In genomic region chr13:31629321-31629851, GRCm38 (mm10) we compare ENCODE assay signal across 9 mouse cellular contexts. TPM values are rescaled to one million over a fixed set of nuclear protein-coding genes. Genes with fewer than 3 reads are reported as not detected.
DNase-seq lines count a peak whose midpoint lies in the region; ATAC-seq and TF ChIP-seq lines count a peak whose summit lies in the region.
"Had no signal": no experiment of that assay in that cellular context is flagged by ENCODE, and none has a peak within 500 bp of the region (broad histone marks: within the 10 kb centered on the region; RNA-seq: fewer than 3 reads in every experiment).

No protein-coding gene starts in this region.

- no peak for TF ChIP-seq CTCF in layer of hippocampus, adult 2 months (conservative IDR thresholded peaks at IDR 0.05)

- WGBS in hindbrain, embryonic 13.5 days = under 1% methylated on average over 40 of the region's 40 CpGs

- H3K36me3 ChIP-seq in hindbrain, embryonic 13.5 days = no peaks in the 10 kb centered on the region

- peak overlapping the region; percentile 49 for H3K4me2 ChIP-seq in hindbrain, embryonic 13.5 days

- peaks cover 96% of the 10 kb centered on the region for H3K27me3 ChIP-seq in hindbrain, embryonic 13.5 days

- no peak for ATAC-seq in hindbrain, embryonic 13.5 days (ENCODE audit: low FRiP score)
- 0 out of 2 replicates have a peak, but pooled peaks have one; percentile 7 for ATAC-seq in megakaryocyte, adult 5-6 weeks (ENCODE audit: poor library complexity, severe bottlenecking)

- H3K9ac ChIP-seq in hindbrain, embryonic 13.5 days = peak overlapping the region; percentile 62

- peaks cover 34% of the 10 kb centered on the region for H3K4me1 ChIP-seq in hindbrain, embryonic 13.5 days (replicated peaks)

- no peak for DNase-seq in layer of hippocampus, adult 2 months (ENCODE audit: low spot score in 2 of 2)
- no peak for DNase-seq in layer of hippocampus, postnatal 10 days (ENCODE audit: low spot score in 2 of 2)
- peak; percentile 43 for DNase-seq in embryo, embryonic 10 days (ENCODE audit: low spot score)
- no peak for DNase-seq in ovary, postnatal 36 days (ENCODE audit: low spot score)
- no peak for DNase-seq in spleen, postnatal 4 days (ENCODE audit: low spot score in 2 of 2)
- DNase-seq in cerebellum, adult 8-10 months = no peak

- H3K9me3 ChIP-seq in hindbrain, embryonic 13.5 days = no peaks in the 10 kb centered on the region

- peak overlapping the region; percentile 41 for H3K4me3 ChIP-seq in layer of hippocampus, adult 2 months
- H3K4me3 ChIP-seq in hindbrain, embryonic 13.5 days = peak overlapping the region; percentile 44

- peak overlapping the region; percentile 61 for H3K27ac ChIP-seq in layer of hippocampus, adult 2 months
- peak overlapping the region; percentile 6; the same call in 1 of the 2 replicates for H3K27ac ChIP-seq in hindbrain, embryonic 13.5 days

RNA-seq across cellular contexts. Expression of gene Foxf2, which starts 3.8 kb away (rescaled TPM):
- total RNA-seq in layer of hippocampus, adult 2 months (2021) = 1 to 10 TPM; 4.7 to 5.5 TPM
- total RNA-seq in layer of hippocampus, postnatal 10 days (2021) = 10 to 100 TPM in 1 of 2 experiments, 1 to 10 TPM in 1; 9.9 to 10.6 TPM
- polyA plus RNA-seq in hindbrain, embryonic 13.5 days (2015; fragmentation: Nextera tagmentation; extraction: Ambion mirVana) = 4.7 and 5.5 TPM in 2 replicates
- total RNA-seq in megakaryocyte, adult 5-6 weeks (2015) = 0.25 TPM in 1 of 2 replicates, not detected in the other
- not detected in 2 replicates for total RNA-seq in megakaryocyte, adult 5-6 weeks (2017)
- total RNA-seq: adrenal gland, postnatal 36 days had no signal

Comparison
In these comparisons a context has a peak if more than half of its experiments do, and no peak if none do; other contexts are left out.
1. RNA of gene Foxf2, which starts 3.8 kb away (total RNA-seq): 9.9 to 10.6 TPM in layer of hippocampus, postnatal 10 days and 4.7 to 5.5 TPM in layer of hippocampus, adult 2 months; 0.25 TPM in megakaryocyte, adult 5-6 weeks; every median in the first group is over 4 times any median in the second.